Mouse (Mus musculus) heart, adult 8-10 months (tissue): Measurements from ENCODE around the gene Lrrc8d. TPM values are rescaled to one million over a fixed set of nuclear protein-coding genes. Genes with fewer than 3 reads are reported as not detected.
"Not testable (repeated sequence)": the region's sequence is repeated elsewhere in the genome, so short reads cannot be mapped to it uniquely, and the experiment has no call there.

ENCODE experiments used
- DNase-seq: peaks from one replicate; pipeline ENCODE4 v3.0.0; 2022; ENCODE audit warnings: low spot score
- total RNA-seq, 4 experiments: library from RNA; stranded (reverse); gene quantifications; 2 replicates each; pipeline ENCODE4 v1.2.4; 2022

Lrrc8d gene
- total RNA-seq, 4 experiments from 2014 or later: 7.2 to 11.1 (median 9.0) TPM

DNA sequence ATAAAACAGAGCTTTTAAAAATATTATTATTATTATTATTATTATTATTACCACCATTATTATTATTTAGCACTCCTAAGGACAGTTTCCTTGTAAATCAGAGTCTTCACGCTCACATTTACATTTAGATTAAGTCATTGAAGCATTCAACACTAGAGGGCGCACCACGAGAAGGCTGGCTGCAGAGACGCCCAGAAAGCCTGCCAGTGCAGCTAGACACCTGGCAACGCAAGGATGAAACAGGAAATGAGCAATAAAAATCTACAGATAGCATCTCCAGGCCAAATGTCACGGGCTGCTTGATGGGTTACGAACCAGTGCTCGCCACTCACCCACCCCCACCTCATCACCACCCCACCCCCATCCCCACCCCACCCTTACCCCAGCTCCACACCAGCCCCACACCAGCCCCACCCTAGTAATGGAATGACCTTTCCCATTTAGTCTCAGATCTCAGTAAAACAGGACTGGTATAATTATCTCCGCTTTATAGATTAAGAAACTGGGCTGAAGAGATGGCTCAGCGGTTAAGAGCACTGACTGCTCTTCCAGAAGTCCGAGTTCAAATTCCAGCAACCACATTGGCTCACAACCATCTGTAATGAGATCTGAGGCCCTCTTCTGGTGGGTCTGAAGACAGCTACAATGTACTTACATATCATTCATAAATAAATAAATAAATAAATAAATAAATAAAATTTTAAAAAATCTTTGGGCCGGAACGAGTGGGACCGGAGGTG, 14.7 kb upstream of the Lrrc8d start:
- DNase-seq: peak; percentile 81

GRCm38 (mm10) chr5:105685780-105686305, 13.9 kb upstream of the Lrrc8d start:
- DNase-seq: not testable (repeated sequence)

- no peak for DNase-seq
Measured at GRCm38 (mm10) chr5:105686331-105686995, 13.3 kb upstream of the Lrrc8d start.

- no peak for DNase-seq
Measured at GRCm38 (mm10) chr5:105690502-105691454, 9.0 kb upstream of the Lrrc8d start.

DNA sequence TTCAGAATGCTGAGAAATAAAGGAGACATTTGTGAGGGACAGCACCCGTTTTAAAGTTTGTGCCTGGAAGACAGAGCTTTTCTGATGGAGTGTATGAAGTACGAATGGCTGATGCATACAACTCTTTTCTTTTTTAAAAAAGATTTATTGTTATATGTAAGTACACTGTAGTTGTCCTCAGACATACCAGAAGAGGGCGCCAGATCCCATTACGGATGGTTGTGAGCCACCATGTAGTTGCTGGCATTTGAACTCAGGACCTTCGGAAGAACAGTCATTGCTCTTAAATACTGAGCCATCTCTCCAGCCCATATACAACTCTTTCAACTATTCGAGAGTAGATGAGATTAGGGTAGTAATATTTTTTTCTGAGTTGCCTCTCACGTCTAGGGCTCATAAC, 8.1 kb upstream of the Lrrc8d start:
- no peak for DNase-seq

- no peak for DNase-seq
Measured at GRCm38 (mm10) chr5:105694339-105694930, 5.3 kb upstream of the Lrrc8d start.

DNA sequence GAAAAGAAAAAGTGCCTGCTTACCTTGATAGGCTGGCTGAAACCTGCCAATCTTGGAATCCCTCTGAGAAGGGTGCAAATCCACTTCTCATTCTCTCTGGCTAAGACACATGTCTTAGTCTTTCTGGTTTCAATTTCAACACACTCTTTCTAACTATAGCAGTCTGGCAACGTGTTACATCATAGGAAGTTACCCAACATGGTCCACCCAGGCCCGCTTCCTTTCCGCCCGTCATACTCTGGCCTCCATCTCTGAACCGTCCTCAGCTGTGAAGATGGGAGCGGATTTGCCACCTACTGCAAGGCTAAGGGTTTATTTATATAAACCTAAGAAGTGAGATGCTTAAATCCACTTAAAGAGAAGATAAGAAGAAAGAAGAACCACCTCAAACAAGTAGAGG, 3.7 kb upstream of the Lrrc8d start:
- DNase-seq: peak; percentile 36

- no peak for DNase-seq
Measured at GRCm38 (mm10) chr5:105697886-105698285, 1.9 kb upstream of the Lrrc8d start.

DNA sequence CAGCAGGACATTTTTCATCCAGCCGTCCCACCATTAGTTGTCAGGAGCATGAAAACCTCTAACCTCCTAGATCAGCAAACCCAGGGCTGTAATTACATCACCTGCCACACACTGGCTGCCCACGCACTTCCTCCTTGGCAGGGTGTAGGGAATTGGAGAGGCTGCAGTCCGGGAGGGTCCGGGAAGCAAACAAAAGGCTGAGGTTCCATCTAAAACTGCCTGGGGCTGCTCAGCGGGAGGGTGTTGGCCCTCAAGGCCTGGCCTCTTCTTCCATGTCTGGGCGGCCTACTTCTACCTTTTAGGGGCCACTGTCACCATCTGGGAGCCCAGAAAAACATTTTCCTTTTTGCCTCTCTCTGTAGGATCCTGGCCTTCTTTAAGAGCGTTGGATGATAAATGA, 1.1 kb upstream of the Lrrc8d start:
- DNase-seq: no peak

GRCm38 (mm10) chr5:105700070-105700851, 492 bp downstream of the Lrrc8d start:
- peak; percentile 62 for DNase-seq

DNA sequence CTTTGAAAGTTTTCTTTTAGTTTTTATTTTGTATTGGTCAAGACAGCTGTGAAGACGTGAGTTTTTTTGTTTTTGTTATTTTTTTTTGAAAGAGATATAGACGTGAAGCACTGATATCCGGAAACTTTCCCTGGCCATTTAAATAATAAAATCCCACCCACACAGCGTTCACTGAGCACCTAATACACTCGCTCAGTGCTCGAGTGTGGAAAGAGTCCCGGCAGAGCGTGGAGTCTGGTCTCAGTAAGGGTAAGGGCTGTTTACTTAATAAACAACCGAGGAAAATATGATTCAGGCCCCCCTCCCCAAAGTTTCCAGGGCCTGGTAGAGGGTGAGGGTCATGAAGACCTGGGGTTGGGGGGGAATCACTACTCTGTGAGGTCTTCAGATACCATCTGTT, 1.6 kb downstream of the Lrrc8d start:
- DNase-seq: no peak

DNA sequence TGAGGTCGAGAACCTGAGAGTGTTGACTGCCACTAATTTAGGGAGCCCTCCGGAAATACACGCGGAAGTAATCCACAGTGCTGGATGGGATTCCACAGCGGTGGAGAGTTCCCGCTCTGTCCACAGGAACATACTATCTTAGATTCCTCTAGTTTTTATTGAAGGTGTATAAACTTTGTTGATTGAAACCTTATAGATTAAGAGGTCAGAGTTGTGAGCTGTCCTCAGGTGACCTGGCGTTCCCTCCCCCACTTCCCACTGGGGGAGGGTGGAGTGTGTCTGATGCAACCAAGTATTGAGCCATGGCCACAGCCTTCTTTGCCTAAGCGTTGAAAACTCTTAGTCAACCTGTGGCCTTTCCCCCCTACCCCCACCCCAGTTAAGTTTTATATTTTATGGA, 2.1 kb downstream of the Lrrc8d start:
- DNase-seq: no peak

GRCm38 (mm10) chr5:105702580-105703285, 3.0 kb downstream of the Lrrc8d start:
- DNase-seq: no peak

DNA sequence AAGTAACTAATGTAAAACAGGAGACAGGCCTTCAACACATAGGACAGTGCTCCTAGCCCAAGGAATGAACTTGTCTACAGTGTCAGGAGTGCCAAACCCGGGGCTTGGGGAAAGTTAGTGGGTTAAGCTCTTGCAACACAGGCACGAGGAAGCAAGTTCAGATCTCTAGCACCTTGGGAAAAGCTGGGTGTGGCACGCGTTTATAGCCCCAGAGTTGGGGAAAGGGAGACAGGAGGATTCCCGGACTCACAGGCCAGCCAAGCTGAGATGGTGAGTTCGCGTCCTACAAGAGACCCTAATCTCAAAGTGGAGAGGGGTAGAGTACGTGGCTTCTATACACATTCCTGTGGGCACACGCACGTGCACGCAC, 3.5 kb downstream of the Lrrc8d start:
- DNase-seq: no peak

- peak; percentile 45 for DNase-seq
Measured at GRCm38 (mm10) chr5:105704573-105704972, 4.8 kb downstream of the Lrrc8d start.

DNA sequence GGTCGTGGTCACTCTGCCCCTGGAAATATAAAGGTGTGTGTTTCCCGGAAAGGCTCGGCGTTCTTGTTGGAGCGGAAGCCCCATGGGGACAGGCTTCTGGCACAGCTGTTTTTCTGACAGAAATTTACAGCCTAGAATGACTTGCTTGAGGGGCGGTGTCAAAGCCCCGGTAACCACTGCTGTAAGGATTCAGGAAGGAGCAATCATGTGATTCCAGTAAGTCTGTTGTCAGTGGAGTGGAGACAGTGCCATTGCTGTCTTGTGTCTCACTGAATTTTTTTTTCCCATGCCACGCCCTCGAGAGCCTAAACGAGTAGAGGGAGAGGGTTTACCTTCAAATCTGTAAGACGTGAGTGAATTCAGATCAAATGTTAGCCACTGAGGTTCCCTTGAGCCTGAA, 6.9 kb downstream of the Lrrc8d start:
- DNase-seq: no peak

DNA sequence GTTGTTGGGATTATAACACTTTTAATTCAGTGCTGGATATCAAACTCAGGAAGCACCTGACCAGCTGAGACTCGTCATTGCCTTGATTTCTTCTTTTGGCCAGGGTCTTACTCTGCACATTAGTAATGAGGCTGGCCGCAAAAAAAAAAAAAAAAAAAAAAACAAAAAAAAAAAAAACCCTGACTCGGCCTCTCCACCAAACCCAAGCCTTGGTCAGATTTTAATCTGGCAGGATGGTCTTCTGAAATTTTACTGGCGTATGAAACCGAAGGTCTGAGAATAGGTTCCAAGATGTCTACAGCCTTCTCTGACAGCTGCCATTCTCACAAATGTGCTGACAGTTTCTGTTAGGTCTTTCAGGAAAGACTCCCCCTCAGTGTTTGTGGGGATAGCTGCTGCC, 8.5 kb downstream of the Lrrc8d start:
- no peak for DNase-seq

GRCm38 (mm10) chr5:105710473-105710872, 10.7 kb downstream of the Lrrc8d start:
- DNase-seq: no peak

DNA sequence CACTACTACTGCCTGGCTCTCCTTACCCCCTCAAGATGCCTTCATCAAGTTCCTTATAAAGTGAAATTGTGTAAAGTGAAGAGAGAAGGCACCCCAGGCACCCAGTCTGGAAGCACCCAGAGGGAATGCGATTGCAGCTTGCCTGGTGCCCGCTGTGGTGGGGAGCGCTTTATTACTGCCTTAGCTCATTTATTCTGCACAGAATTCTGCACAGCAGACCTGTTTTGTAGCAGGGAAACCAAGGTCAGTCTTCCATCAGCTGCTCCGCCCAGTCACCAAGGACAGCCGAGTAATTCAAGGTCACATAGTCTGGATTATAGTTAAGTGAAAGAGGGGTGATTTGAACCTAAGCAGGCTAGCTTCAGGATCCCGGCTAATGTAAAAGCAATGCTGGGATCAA, 14.7 kb downstream of the Lrrc8d start:
- DNase-seq: no peak

GRCm38 (mm10) chr5:105715095-105715494, 15.3 kb downstream of the Lrrc8d start:
- DNase-seq: no peak
